Mouse (Mus musculus): ENCODE measurements around the gene Clcnkb. TPM values are rescaled to one million over a fixed set of nuclear protein-coding genes. Genes with fewer than 3 reads are reported as not detected.

Clcnkb gene
- polyA plus RNA-seq, 1 experiment from 2014 or later = not detected

DNA sequence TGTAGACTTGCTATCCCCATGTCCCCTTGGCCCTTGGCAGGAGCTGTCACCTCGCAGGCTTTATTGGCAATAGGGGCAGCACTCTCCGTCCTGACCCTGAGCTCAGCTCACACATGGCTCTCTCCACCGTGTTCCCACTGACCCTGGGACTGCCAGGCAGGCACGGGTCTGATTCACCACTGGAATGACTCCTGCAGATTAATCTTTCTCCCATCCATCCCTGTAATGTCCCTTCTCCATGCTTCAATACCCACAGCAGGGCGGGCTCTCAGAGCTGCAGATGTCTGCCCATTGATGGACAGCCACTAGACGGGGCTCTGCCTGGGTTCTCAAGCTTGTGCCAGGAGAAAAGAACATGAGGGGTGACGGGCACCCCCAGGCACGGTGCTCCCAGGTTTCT lies 50.7 kb downstream of the Clcnkb start:
- no peak overlapping the region for H3K4me3 ChIP-seq (ENCODE audit: low read depth, low read length)
- no peaks in the 10 kb centered on the region for H3K36me3 ChIP-seq (ENCODE audit: control insufficient read depth, insufficient read depth, low read length)
- ATAC-seq (ENCODE audit: insufficient number of reproducible peaks, insufficient read depth, low FRiP score, low read depth) = no peak
- H3K9ac ChIP-seq (replicated peaks; ENCODE audit: low read depth, low read length) = no peak overlapping the region
- H3K4me1 ChIP-seq (ENCODE audit: control insufficient read depth, insufficient read depth, low read length) = peaks cover 2% of the 10 kb centered on the region
- no peak overlapping the region for H3K4me2 ChIP-seq (replicated peaks; ENCODE audit: low read depth, low read length)
- no peaks in the 10 kb centered on the region for H3K27me3 ChIP-seq (ENCODE audit: control insufficient read depth, insufficient read depth, low read length)
- H3K9me3 ChIP-seq (ENCODE audit: control insufficient read depth, low read depth, low read length) = no peaks in the 10 kb centered on the region
- H3K27ac ChIP-seq (ENCODE audit: low read length) = no peak overlapping the region
- WGBS = 69% methylated on average over 8 of the region's 8 CpGs

DNA sequence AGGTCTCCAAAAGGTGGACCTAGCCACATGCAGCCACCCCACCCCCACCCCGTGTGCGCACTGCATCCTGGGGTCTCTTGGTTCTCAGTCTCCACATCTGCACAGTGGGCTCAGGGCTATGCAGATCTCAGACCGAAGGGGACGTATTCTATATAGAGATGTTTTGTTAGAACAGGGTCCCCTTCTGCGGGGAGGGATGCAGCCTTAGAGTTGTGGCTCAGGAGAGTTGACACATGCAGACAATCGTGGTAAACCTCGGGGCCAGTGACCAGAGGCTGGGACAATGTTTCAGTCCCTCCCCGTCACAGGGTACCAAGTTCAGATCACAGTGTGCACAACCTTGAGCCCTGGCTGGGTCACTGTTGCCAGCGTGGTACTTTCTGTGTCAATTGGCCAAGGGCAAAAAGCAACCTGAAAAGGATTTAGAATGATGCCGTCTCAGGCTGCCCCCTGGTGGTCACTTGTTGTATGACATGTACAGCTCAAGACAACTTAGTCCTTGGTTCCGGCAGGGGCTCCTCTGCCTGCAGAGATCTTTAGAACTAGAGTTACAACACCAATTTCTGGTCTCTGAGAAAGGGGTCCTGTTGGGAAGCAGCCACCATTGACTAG lies 52.8 kb downstream of the Clcnkb start:
- no peaks in the 10 kb centered on the region for H3K36me3 ChIP-seq (ENCODE audit: control insufficient read depth, insufficient read depth, low read length)
- no peak for ATAC-seq (ENCODE audit: insufficient number of reproducible peaks, insufficient read depth, low FRiP score, low read depth)
- no peak overlapping the region for H3K4me2 ChIP-seq (replicated peaks; ENCODE audit: low read depth, low read length)
- no peaks in the 10 kb centered on the region for H3K9me3 ChIP-seq (ENCODE audit: control insufficient read depth, low read depth, low read length)
- WGBS = 26% methylated on average over 11 of the region's 11 CpGs
- no peaks in the 10 kb centered on the region for H3K27me3 ChIP-seq (ENCODE audit: control insufficient read depth, insufficient read depth, low read length)
- no peak overlapping the region for H3K27ac ChIP-seq (ENCODE audit: low read length)
- H3K4me1 ChIP-seq (ENCODE audit: control insufficient read depth, insufficient read depth, low read length) = peaks cover 6% of the 10 kb centered on the region
- H3K9ac ChIP-seq (replicated peaks; ENCODE audit: low read depth, low read length) = no peak overlapping the region
- H3K4me3 ChIP-seq (ENCODE audit: low read depth, low read length) = no peak overlapping the region

DNA sequence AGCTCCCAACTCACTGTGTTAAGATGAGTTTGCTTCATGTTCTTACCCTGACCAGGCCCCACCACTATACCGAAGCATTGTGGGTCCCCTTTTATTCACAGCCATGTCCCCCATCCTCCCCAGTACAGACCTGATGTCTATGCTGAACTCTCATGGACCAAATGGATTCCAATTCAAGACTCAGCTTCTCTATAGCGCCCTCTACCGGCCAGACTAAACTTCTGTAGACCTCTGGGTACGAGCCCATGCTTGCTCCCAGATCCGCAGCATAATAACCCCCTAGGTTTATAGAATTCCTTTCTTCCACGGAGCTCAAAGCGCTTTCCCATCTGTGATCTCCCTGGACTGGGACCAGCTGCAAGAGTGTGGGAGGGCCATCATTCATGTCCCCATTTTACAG lies 55.0 kb downstream of the Clcnkb start:
- Histone ChIP-seq H3K36me3 (ENCODE audit: control insufficient read depth, insufficient read depth, low read length) (no peaks in the 10 kb centered on the region), H3K9me3 (ENCODE audit: control insufficient read depth, low read depth, low read length) (no peaks in the 10 kb centered on the region; the same call in 1 of the 2 replicates), H3K4me1 (ENCODE audit: control insufficient read depth, insufficient read depth, low read length) (peaks cover 6% of the 10 kb centered on the region), H3K27me3 (ENCODE audit: control insufficient read depth, insufficient read depth, low read length) (no peaks in the 10 kb centered on the region), H3K9ac (replicated peaks; ENCODE audit: low read depth, low read length) (no peak overlapping the region), H3K4me2 (replicated peaks; ENCODE audit: low read depth, low read length) (no peak overlapping the region), H3K4me3 (ENCODE audit: low read depth, low read length) (no peak overlapping the region), H3K27ac (ENCODE audit: low read length) (no peak overlapping the region)
- 39% methylated on average over 7 of the region's 7 CpGs for WGBS
- no peak for ATAC-seq (ENCODE audit: insufficient number of reproducible peaks, insufficient read depth, low FRiP score, low read depth)

DNA sequence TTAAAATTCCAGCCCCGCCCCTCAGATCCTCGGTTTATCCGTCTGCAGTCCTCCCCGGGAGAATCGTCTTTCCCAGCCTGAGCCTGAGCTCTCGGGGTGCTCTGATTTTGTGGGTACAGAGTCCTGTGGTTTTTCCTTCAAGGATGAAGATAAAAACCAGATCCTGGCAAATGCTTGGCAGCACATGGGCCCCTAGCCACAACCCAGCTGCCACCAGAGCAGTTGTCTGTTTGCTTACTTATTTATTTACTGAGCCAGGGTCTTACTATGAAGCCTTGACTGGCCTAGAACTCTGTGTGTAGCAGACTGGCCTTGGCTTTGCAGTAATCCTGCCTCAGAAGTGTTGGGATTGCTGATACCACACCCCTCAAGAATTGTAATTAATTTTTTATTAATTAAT lies 56.6 kb downstream of the Clcnkb start:
- Histone ChIP-seq H3K9me3 (ENCODE audit: control insufficient read depth, low read depth, low read length) (no peaks in the 10 kb centered on the region; the same call in 1 of the 2 replicates), H3K36me3 (ENCODE audit: control insufficient read depth, insufficient read depth, low read length) (no peaks in the 10 kb centered on the region), H3K4me3 (ENCODE audit: low read depth, low read length) (no peak overlapping the region), H3K4me2 (replicated peaks; ENCODE audit: low read depth, low read length) (no peak overlapping the region), H3K27ac (ENCODE audit: low read length) (peak overlapping the region; percentile 68; the same call in 1 of the 2 replicates), H3K27me3 (ENCODE audit: control insufficient read depth, insufficient read depth, low read length) (no peaks in the 10 kb centered on the region), H3K9ac (replicated peaks; ENCODE audit: low read depth, low read length) (no peak overlapping the region), H3K4me1 (ENCODE audit: control insufficient read depth, insufficient read depth, low read length) (peaks cover 6% of the 10 kb centered on the region)
- no peak for ATAC-seq (ENCODE audit: insufficient number of reproducible peaks, insufficient read depth, low FRiP score, low read depth)
- 78% methylated on average over 6 of the region's 6 CpGs for WGBS

DNA sequence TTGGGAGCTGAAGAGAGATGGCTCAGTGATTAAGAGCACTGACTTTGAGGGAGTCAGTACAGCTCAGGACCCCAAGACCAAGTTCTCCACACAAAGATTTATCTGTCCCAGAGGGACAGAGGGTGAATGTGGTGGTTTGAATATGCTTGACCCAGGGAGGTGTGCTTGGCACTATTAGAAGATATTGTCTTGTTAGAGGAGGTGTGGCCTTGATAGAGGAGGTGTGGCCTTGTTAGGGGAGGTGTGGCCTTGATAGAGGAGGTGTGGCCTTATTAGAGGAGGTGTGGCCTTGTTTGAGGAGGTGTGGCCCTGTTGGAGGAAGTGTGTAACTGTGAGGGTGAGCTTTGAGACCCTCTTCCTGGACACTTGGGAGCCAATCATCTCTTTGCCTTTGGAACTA lies 58.0 kb downstream of the Clcnkb start:
- Histone ChIP-seq H3K4me3 (ENCODE audit: low read depth, low read length) (no peak overlapping the region), H3K9ac (replicated peaks; ENCODE audit: low read depth, low read length) (no peak overlapping the region), H3K27ac (ENCODE audit: low read length) (no peak overlapping the region), H3K27me3 (ENCODE audit: control insufficient read depth, insufficient read depth, low read length) (no peaks in the 10 kb centered on the region), H3K9me3 (ENCODE audit: control insufficient read depth, low read depth, low read length) (no peaks in the 10 kb centered on the region; the same call in 1 of the 2 replicates), H3K4me2 (replicated peaks; ENCODE audit: low read depth, low read length) (no peak overlapping the region), H3K36me3 (ENCODE audit: control insufficient read depth, insufficient read depth, low read length) (no peaks in the 10 kb centered on the region), H3K4me1 (ENCODE audit: control insufficient read depth, insufficient read depth, low read length) (peaks cover 12% of the 10 kb centered on the region)
- no peak for ATAC-seq (ENCODE audit: insufficient number of reproducible peaks, insufficient read depth, low FRiP score, low read depth)

Other genes starting within 250 kb of the Clcnkb start
- 5.2 and 6.5 TPM in 2 replicates for gene Rsg1, start 202.1 kb downstream of the Clcnkb start, polyA plus RNA-seq (2014; fragmentation: Nextera tagmentation; extraction: Ambion mirVana)
- 23.0 and 26.4 TPM in 2 replicates for gene Arhgef19, start 176.5 kb downstream of the Clcnkb start, polyA plus RNA-seq (2014; fragmentation: Nextera tagmentation; extraction: Ambion mirVana)
- 2.8 and 3.4 TPM in 2 replicates for gene Epha2, start 114.8 kb downstream of the Clcnkb start, polyA plus RNA-seq (2014; fragmentation: Nextera tagmentation; extraction: Ambion mirVana)
- 4.3 and 4.4 TPM in 2 replicates for gene Fam131c, start 47.8 kb downstream of the Clcnkb start, polyA plus RNA-seq (2014; fragmentation: Nextera tagmentation; extraction: Ambion mirVana)
- gene Clcnka, start 17.3 kb downstream of the Clcnkb start, polyA plus RNA-seq (2014; fragmentation: Nextera tagmentation; extraction: Ambion mirVana) = 0.16 TPM in 1 of 2 replicates, not detected in the other
- 4.2 and 4.7 TPM in 2 replicates for gene Hspb7, start 4.8 kb upstream of the Clcnkb start, polyA plus RNA-seq (2014; fragmentation: Nextera tagmentation; extraction: Ambion mirVana)
- not detected in 2 replicates for gene Srarp, start 20.1 kb upstream of the Clcnkb start, polyA plus RNA-seq (2014; fragmentation: Nextera tagmentation; extraction: Ambion mirVana)
- gene Zbtb17, start 28.6 kb upstream of the Clcnkb start, polyA plus RNA-seq (2014; fragmentation: Nextera tagmentation; extraction: Ambion mirVana) = 30.8 and 30.9 TPM in 2 replicates
- 16.2 and 16.9 TPM in 2 replicates for gene Spen, start 122.6 kb upstream of the Clcnkb start, polyA plus RNA-seq (2014; fragmentation: Nextera tagmentation; extraction: Ambion mirVana)
- gene Fblim1, start 190.1 kb upstream of the Clcnkb start, polyA plus RNA-seq (2014; fragmentation: Nextera tagmentation; extraction: Ambion mirVana) = 94.9 and 98.0 TPM in 2 replicates
- gene Tmem82, start 202.6 kb upstream of the Clcnkb start, polyA plus RNA-seq (2014; fragmentation: Nextera tagmentation; extraction: Ambion mirVana) = 0.29 and 0.32 TPM in 2 replicates
- gene Slc25a34, start 207.8 kb upstream of the Clcnkb start, polyA plus RNA-seq (2014; fragmentation: Nextera tagmentation; extraction: Ambion mirVana) = not detected in 2 replicates
- 4.6 TPM in 2 replicates for gene Plekhm2, start 248.9 kb upstream of the Clcnkb start, polyA plus RNA-seq (2014; fragmentation: Nextera tagmentation; extraction: Ambion mirVana)

Measured in stomach, embryonic 14.5 days (tissue).